ENCODE assay signal across 13 mouse cellular contexts in genomic region chr6:119346257-119346656, GRCm38 (mm10). TPM values are rescaled to one million over a fixed set of nuclear protein-coding genes. Genes with fewer than 3 reads are reported as not detected.
A peak's percentile ranks its signal among the peaks of the same experiment; 100 is the strongest.
DNase-seq lines count a peak whose midpoint lies in the region; ATAC-seq lines count a peak whose summit lies in the region.
"Had no signal": no experiment of that assay in that cellular context is flagged by ENCODE, and none has a peak within 500 bp of the region (broad histone marks: within the 10 kb centered on the region; RNA-seq: fewer than 3 reads in every experiment).

No protein-coding gene starts in this region.

- no peaks in the 10 kb centered on the region for H3K27me3 ChIP-seq in limb, embryonic 11.5 days (ENCODE audit: control insufficient read depth, insufficient read depth, low read length)
- H3K27me3 ChIP-seq in limb, embryonic 10.5 days (ENCODE audit: low read depth, poor library complexity, severe bottlenecking) = no peaks in the 10 kb centered on the region
- H3K27me3 ChIP-seq: CH12.LX had no signal

- H3K36me3 ChIP-seq in limb, embryonic 11.5 days (ENCODE audit: control insufficient read depth, insufficient read depth, low read length) = no peaks in the 10 kb centered on the region
- no peaks in the 10 kb centered on the region for H3K36me3 ChIP-seq in limb, embryonic 10.5 days

- 69% methylated on average over 10 of the region's 10 CpGs for WGBS in limb, embryonic 11.5 days
- WGBS in limb, embryonic 10.5 days = 74% methylated on average over 10 of the region's 10 CpGs

- H3K4me1 ChIP-seq in limb, embryonic 11.5 days (ENCODE audit: control insufficient read depth, insufficient read depth, low read length) = no peaks in the 10 kb centered on the region
- H3K4me1 ChIP-seq in limb, embryonic 10.5 days = peaks cover 6% of the 10 kb centered on the region; the same call in 1 of the 2 replicates

- no peak for DNase-seq in limb, embryonic 11.5 days (ENCODE audit: low spot score)
- DNase-seq in limb, embryonic 10.5 days (ENCODE audit: low spot score) = no peak
- DNase-seq in cerebellum, adult 11-12 months = peak; percentile 74
- DNase-seq in cerebellum, postnatal 36 days = peak; percentile 46 to 48
- no peak for DNase-seq in kidney, postnatal 10 days
- DNase-seq in urinary bladder, adult 2 months (ENCODE audit: low spot score) = no peak
- DNase-seq: heart, adult 2 months; kidney, adult 2 months; lung, postnatal 4 days; spleen, adult 18-20 months had no signal

- no peak overlapping the region for H3K27ac ChIP-seq in limb, embryonic 11.5 days (replicated peaks; ENCODE audit: low read depth, low read length)
- no peak overlapping the region for H3K27ac ChIP-seq in limb, embryonic 10.5 days
- H3K27ac ChIP-seq: heart, adult 2 months; liver, embryonic 14.5 days had no signal

- peak overlapping the region; percentile 7; the same call in 1 of the 2 replicates for H3K9ac ChIP-seq in limb, embryonic 11.5 days (ENCODE audit: low read length)
- H3K9ac ChIP-seq: liver, embryonic 14.5 days had no signal

- no peak overlapping the region for H3K4me2 ChIP-seq in limb, embryonic 11.5 days (ENCODE audit: low read depth, severe bottlenecking)

- no peak for ATAC-seq in limb, embryonic 11.5 days (ENCODE audit: insufficient number of reproducible peaks, low FRiP score, low TSS enrichment, low read depth)
- peak; percentile 10; the same call in 1 of the 2 replicates for ATAC-seq in neutrophil, adult 5-6 weeks (ENCODE audit: extremely low read depth, insufficient number of reproducible peaks, low FRiP score, poor library complexity, severe bottlenecking)

- H3K4me3 ChIP-seq in limb, embryonic 11.5 days (ENCODE audit: low read depth, low read length) = no peak overlapping the region
- no peak overlapping the region for H3K4me3 ChIP-seq in limb, embryonic 10.5 days
- H3K4me3 ChIP-seq: heart, adult 2 months had no signal

- no peaks in the 10 kb centered on the region for H3K9me3 ChIP-seq in limb, embryonic 11.5 days (ENCODE audit: control insufficient read depth, low read length)
- no peaks in the 10 kb centered on the region for H3K9me3 ChIP-seq in limb, embryonic 10.5 days (replicated peaks)

RNA-seq across cellular contexts. Expression of gene Lrtm2, which starts 15.7 kb away (rescaled TPM):
- polyA plus RNA-seq in limb, embryonic 11.5 days (2014; fragmentation: Nextera tagmentation; extraction: Ambion mirVana) = not detected in 2 replicates
- polyA plus RNA-seq in limb, embryonic 10.5 days (2016; fragmentation: Nextera tagmentation; extraction: Ambion mirVana) = not detected in 2 replicates
- 0.35 TPM in 1 of 2 replicates, not detected in the other for total RNA-seq in neutrophil, adult 5-6 weeks (2017)
- 0.06 and 0.10 TPM in 2 replicates for polyA plus RNA-seq in urinary bladder, adult 2 months (2012; rRNA removed)
- total RNA-seq: CH12.LX had no signal

Comparison
In these comparisons a context has a peak if more than half of its experiments do, and no peak if none do; other contexts are left out.
1. DNase-seq: peak in cerebellum, adult 11-12 months (single experiment) and cerebellum, postnatal 36 days (2 of 2); none in limb, embryonic 11.5 days (single experiment), limb, embryonic 10.5 days (single experiment), kidney, postnatal 10 days (single experiment) and urinary bladder, adult 2 months (single experiment).